Mouse (Mus musculus): ENCODE data around the gene Gm21972. TPM values are rescaled to one million over a fixed set of nuclear protein-coding genes. Genes with fewer than 3 reads are reported as not detected.

Gm21972 gene
- polyA plus RNA-seq, 1 experiment: 1.8 TPM

DNA sequence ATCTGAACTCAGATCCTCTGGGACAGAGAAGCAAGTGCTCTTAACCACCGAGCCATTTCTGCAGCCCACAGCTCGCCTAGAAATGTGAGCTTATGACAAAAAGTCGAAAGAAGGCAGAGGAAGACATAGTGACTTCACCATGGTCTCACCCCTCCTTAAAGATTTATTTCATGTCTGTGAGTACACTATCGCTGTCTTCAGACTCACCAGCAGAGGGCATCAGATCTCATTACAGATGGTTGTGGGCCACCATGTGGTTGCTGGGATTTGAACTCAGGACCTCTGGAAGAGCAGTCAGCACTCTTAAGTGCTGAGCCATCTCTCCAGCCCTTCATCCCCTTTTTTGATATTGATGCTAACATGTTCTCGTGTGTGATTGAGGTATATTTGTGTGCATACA lies 41.2 kb downstream of the Gm21972 start:
- Histone ChIP-seq H3K27me3 (ENCODE audit: control insufficient read depth, insufficient read depth, low read length) (no peaks in the 10 kb centered on the region), H3K4me1 (ENCODE audit: control insufficient read depth, insufficient read depth, low read length) (peaks cover 6% of the 10 kb centered on the region; the same call in 1 of the 2 replicates), H3K27ac (ENCODE audit: insufficient read depth, low read length) (no peak overlapping the region), H3K4me3 (replicated peaks; ENCODE audit: insufficient read depth, low read depth, low read length) (no peak overlapping the region)
- DNase-seq: no peak
- 94% methylated on average over 5 of the region's 5 CpGs for WGBS
- TF ChIP-seq CTCF (IDR thresholded peaks at IDR 0.05; ENCODE audit: borderline replicate concordance, insufficient read depth, low read depth, low read length) (no peak), POLR2A (IDR thresholded peaks at IDR 0.05; ENCODE audit: borderline replicate concordance, insufficient read depth, low read length) (no peak)

DNA sequence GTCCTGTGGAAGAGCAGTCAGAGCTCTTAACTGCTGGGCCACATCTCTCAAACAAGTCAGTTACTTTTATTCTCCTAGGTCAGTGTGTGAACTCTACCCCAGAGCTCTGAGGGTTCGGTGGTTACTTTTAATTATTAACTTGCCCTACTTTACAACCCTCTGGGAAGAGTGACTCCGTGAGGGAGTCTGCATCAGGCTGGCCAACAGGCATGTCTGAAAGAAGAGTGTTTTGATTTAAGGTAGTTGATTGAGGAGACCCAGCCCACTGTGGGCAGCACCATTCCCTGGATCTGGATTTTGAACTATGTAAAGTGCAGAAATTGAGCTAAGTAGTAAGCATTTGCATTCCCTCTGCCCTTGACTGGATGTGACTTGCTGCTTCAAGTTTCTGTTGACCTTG lies 42.6 kb downstream of the Gm21972 start:
- no peak overlapping the region for H3K27ac ChIP-seq (ENCODE audit: insufficient read depth, low read length)
- 94% methylated on average over 2 of the region's 2 CpGs for WGBS
- TF ChIP-seq POLR2A (IDR thresholded peaks at IDR 0.05; ENCODE audit: borderline replicate concordance, insufficient read depth, low read length) (no peak), CTCF (IDR thresholded peaks at IDR 0.05; ENCODE audit: borderline replicate concordance, insufficient read depth, low read depth, low read length) (no peak)
- DNase-seq: no peak
- no peak overlapping the region for H3K4me3 ChIP-seq (replicated peaks; ENCODE audit: insufficient read depth, low read depth, low read length)
- H3K4me1 ChIP-seq (ENCODE audit: control insufficient read depth, insufficient read depth, low read length): peaks cover 16% of the 10 kb centered on the region
- H3K27me3 ChIP-seq (ENCODE audit: control insufficient read depth, insufficient read depth, low read length): no peaks in the 10 kb centered on the region

DNA sequence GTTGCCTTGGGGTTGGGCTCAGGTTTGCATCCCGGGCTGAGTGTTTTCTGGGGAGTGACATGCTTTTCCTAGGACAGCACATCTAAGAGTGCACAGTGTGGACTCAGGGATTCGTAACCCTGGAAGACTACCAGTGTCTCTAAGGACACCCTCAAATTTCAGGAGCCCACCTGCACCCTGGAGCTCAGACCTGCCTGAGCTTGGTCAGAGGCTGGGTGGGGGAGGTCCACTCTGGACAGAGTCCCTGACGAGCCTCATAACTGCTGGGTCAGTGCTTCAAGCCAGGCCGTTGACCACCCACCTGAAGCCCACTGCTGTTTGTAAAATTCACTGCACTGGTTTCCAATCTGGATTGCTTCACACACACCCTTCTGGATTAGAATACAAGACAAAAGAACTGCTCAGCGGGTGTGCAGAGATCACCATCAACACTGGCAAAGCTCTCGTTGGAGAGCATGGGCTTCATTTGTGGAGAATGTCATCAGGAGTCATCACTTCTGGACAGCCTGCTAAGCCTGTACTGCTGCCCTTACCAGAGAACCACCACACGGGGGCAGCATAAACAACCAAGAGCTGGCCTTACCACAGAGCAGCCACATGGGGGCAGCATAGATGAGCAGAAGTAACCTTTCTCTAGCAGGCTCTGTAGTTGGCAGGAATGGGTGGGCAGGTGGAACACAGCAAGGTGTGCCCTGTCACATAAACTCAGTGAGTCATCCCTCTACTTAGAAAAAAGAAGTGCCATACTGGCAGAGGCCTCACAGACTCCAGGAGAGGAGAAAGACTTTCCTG lies 45.2 kb downstream of the Gm21972 start:
- H3K27ac ChIP-seq (ENCODE audit: insufficient read depth, low read length): peak overlapping the region; percentile 97
- WGBS: 41% methylated on average over 7 of the region's 7 CpGs

DNA sequence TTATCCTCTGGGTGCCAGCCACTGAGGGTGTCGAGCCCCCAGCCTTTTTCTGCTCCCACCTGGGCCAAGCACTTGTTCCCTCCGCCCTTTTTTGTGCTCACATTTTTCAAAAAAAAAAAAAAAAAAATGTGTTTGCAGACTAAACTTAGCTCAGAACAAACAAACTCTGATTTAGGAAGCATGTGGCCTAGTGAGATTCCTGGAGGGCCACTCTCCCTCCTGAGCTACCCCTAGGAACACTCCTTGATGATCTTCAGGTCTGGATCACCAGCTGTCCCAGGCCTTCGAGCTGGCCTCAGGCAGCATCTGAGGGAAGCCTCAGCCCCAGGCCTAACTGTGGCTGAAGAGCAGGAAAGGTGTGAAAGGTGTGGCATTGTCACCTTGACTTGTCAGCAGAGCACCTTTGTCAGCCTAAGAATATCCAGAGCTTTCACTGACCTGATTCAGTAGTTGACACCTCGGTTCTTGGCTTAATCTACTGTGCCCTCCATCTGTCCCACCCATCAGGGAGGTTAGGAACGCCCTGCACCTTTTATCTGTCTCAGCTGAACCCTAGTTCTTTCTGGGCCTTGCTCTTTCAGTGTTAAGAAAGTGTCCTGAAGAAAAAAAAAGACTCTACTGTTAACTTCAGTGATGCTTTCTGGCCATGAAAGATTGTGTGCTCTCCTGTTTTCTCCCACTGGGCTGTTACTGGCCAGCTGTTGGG lies 48.7 kb downstream of the Gm21972 start:
- Histone ChIP-seq H3K27me3 (ENCODE audit: control insufficient read depth, insufficient read depth, low read length) (no peaks in the 10 kb centered on the region), H3K27ac (ENCODE audit: insufficient read depth, low read length) (peak overlapping the region; percentile 14), H3K4me1 (ENCODE audit: control insufficient read depth, insufficient read depth, low read length) (peaks cover 35% of the 10 kb centered on the region), H3K4me3 (replicated peaks; ENCODE audit: insufficient read depth, low read depth, low read length) (no peak overlapping the region)
- TF ChIP-seq CTCF (IDR thresholded peaks at IDR 0.05; ENCODE audit: borderline replicate concordance, insufficient read depth, low read depth, low read length): no peak
- no peak for TF ChIP-seq POLR2A (IDR thresholded peaks at IDR 0.05; ENCODE audit: borderline replicate concordance, insufficient read depth, low read length)
- DNase-seq: peak; percentile 29 to 34
- 49% methylated on average over 5 of the region's 5 CpGs for WGBS

More for the DNA sequence above, 45.2 kb downstream of the Gm21972 start:
- no peaks in the 10 kb centered on the region for H3K27me3 ChIP-seq (ENCODE audit: control insufficient read depth, insufficient read depth, low read length)
- peaks cover 35% of the 10 kb centered on the region for H3K4me1 ChIP-seq (ENCODE audit: control insufficient read depth, insufficient read depth, low read length)
- peak; percentile 89 to 93 for DNase-seq
- no peak overlapping the region for H3K4me3 ChIP-seq (replicated peaks; ENCODE audit: insufficient read depth, low read depth, low read length)
- TF ChIP-seq POLR2A (IDR thresholded peaks at IDR 0.05; ENCODE audit: borderline replicate concordance, insufficient read depth, low read length): no peak
- peak; percentile 100 for TF ChIP-seq CTCF (IDR thresholded peaks at IDR 0.05; ENCODE audit: borderline replicate concordance, insufficient read depth, low read depth, low read length)

DNA sequence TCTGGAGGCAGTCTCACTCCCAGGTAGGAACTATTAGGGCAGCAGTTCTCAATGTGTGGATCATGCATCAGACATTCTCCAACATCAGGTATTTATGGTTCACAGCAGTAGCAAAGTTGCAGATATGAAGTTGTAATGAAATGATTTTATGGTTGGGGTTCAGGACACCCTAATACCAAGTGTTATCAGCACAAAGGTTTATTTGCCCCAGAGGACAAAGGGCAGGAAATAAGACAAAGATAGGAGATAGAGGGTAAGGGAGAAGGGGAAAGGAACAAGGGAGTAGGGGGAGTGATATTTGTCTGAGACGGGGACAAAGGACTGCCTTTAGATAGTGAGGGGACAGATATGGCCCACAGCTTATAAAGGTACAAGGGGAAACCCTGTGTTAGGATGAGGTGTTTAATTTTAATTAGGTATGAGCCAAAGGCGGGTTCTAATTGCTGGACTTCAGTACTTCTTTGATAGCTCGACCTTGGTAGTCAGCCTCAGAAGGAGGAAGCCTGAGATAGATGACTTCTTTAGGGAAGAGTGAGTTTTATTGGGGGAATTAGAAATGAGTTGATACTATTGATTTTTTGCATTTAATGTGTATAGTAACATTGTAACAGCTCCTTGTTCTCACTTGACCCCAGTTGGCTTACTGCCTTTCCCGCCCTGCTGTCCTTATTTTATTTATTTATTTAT lies 50.3 kb downstream of the Gm21972 start:
- Histone ChIP-seq H3K4me1 (ENCODE audit: control insufficient read depth, insufficient read depth, low read length) (peaks cover 35% of the 10 kb centered on the region), H3K27ac (ENCODE audit: insufficient read depth, low read length) (no peak overlapping the region), H3K27me3 (ENCODE audit: control insufficient read depth, insufficient read depth, low read length) (no peaks in the 10 kb centered on the region), H3K4me3 (replicated peaks; ENCODE audit: insufficient read depth, low read depth, low read length) (no peak overlapping the region)
- DNase-seq: no peak
- 88% methylated on average over 4 of the region's 4 CpGs for WGBS
- TF ChIP-seq POLR2A (IDR thresholded peaks at IDR 0.05; ENCODE audit: borderline replicate concordance, insufficient read depth, low read length) (no peak), CTCF (IDR thresholded peaks at IDR 0.05; ENCODE audit: borderline replicate concordance, insufficient read depth, low read depth, low read length) (no peak)

DNA sequence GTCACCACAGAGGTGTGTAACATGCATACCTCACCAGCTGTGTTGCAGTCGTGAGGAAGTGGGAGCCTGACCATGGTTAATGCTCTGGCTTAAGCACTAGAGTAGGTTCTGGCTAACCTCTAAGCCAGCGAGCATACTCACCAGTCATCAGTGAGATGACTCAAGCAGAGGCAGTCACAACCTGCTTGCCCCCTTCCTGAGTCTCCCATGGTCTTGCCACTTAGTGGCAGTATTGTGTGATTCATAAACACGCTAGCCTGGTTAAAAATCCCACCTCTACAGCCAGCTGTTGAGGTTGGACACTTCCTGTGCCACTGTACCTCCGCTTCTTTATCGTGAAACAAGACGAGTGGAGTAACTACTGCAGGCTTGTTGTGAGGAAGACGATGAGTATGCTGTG lies 53.3 kb downstream of the Gm21972 start:
- H3K4me3 ChIP-seq (replicated peaks; ENCODE audit: insufficient read depth, low read depth, low read length): no peak overlapping the region
- 91% methylated on average over 7 of the region's 7 CpGs for WGBS
- no peak for DNase-seq

DNA sequence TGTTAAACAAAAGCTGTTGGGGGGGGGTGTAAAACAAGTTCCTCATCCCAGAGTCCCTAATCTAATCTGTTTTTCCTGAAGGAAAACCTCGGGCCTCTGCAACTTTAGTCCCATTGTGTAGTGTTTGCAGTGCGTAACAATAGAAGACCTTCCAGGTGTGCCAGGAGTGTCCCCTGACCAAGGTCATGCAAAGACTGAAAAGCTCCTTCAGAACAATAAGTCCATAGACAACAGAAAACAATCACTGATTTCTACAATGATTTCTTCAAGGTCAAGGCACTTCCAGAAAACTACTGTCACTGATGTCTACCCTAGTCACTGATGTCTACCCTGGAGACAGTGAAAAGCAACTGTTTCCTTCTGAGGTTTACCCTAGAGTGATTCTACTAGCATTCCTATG lies 54.4 kb downstream of the Gm21972 start:
- Histone ChIP-seq H3K27me3 (ENCODE audit: control insufficient read depth, insufficient read depth, low read length) (no peaks in the 10 kb centered on the region), H3K4me3 (replicated peaks; ENCODE audit: insufficient read depth, low read depth, low read length) (no peak overlapping the region), H3K27ac (ENCODE audit: insufficient read depth, low read length) (no peak overlapping the region), H3K4me1 (ENCODE audit: control insufficient read depth, insufficient read depth, low read length) (peaks cover 6% of the 10 kb centered on the region)
- no peak for DNase-seq
- TF ChIP-seq POLR2A (IDR thresholded peaks at IDR 0.05; ENCODE audit: borderline replicate concordance, insufficient read depth, low read length) (no peak), CTCF (IDR thresholded peaks at IDR 0.05; ENCODE audit: borderline replicate concordance, insufficient read depth, low read depth, low read length) (no peak)
- WGBS: 73% methylated on average over 2 of the region's 2 CpGs

More for the DNA sequence above, 53.3 kb downstream of the Gm21972 start:
- Histone ChIP-seq H3K27me3 (ENCODE audit: control insufficient read depth, insufficient read depth, low read length) (no peaks in the 10 kb centered on the region), H3K4me1 (ENCODE audit: control insufficient read depth, insufficient read depth, low read length) (peaks cover 16% of the 10 kb centered on the region), H3K27ac (ENCODE audit: insufficient read depth, low read length) (no peak overlapping the region)
- no peak for TF ChIP-seq CTCF (IDR thresholded peaks at IDR 0.05; ENCODE audit: borderline replicate concordance, insufficient read depth, low read depth, low read length)
- TF ChIP-seq POLR2A (IDR thresholded peaks at IDR 0.05; ENCODE audit: borderline replicate concordance, insufficient read depth, low read length): no peak
